Mouse (Mus musculus) midbrain, embryonic 11.5 days (tissue): Measurements from ENCODE around the gene Oit3. TPM values are rescaled to one million over a fixed set of nuclear protein-coding genes. Genes with fewer than 3 reads are reported as not detected.
A peak's percentile ranks its signal among the peaks of the same experiment; 100 is the strongest.
"Not testable (repeated sequence)": the region's sequence is repeated elsewhere in the genome, so short reads cannot be mapped to it uniquely, and the experiment has no call there.

Experiments
- ATAC-seq: fragments of 200-750 bp; cut with Nextera tagmentation; 2 replicates; pipeline ENCODE4 v1.8.0; 2017; ENCODE audit warnings: moderate TSS enrichment, moderate library complexity; ENCODE audit not compliant: low FRiP score
- DNase-seq: peaks from one replicate; pipeline ENCODE4 v3.0.0; 2015; ENCODE audit warnings: low spot score; ENCODE audit errors: missing footprints
- H3K27ac ChIP-seq: fragments of 300-500 bp; sonication (generic); 2 replicates; pipeline ENCODE4 v1.5.1; 2014; ENCODE audit warnings: low read depth, low read length
- H3K27me3 ChIP-seq: fragments of 300-500 bp; sonication (generic); 2 replicates; pipeline ENCODE4 v1.6.1; 2014; ENCODE audit warnings: mild to moderate bottlenecking, low read length, moderate library complexity, mixed read lengths; ENCODE audit not compliant: control insufficient read depth, insufficient read depth
- H3K36me3 ChIP-seq: fragments of 300-500 bp; sonication (generic); 2 replicates; pipeline ENCODE4 v1.6.1; 2014; ENCODE audit warnings: mild to moderate bottlenecking, low read length, moderate library complexity, mixed read lengths; ENCODE audit not compliant: control insufficient read depth, insufficient read depth
- H3K4me1 ChIP-seq: fragments of 300-500 bp; sonication (generic); 2 replicates; pipeline ENCODE4 v1.6.1; 2014; ENCODE audit warnings: low read length; ENCODE audit not compliant: control insufficient read depth, insufficient read depth
- H3K4me2 ChIP-seq: fragments of 300-500 bp; sonication (generic); 2 replicates; pipeline ENCODE4 v1.6.1; 2014; ENCODE audit warnings: mild to moderate bottlenecking, moderate library complexity
- H3K4me3 ChIP-seq: fragments of 300-500 bp; sonication (generic); 2 replicates; pipeline ENCODE4 v1.5.1; 2014; ENCODE audit warnings: low read depth, low read length
- H3K9ac ChIP-seq: fragments of 300-500 bp; sonication (generic); 2 replicates; pipeline ENCODE4 v1.6.1; 2014; ENCODE audit warnings: low read length
- H3K9me3 ChIP-seq: fragments of 300-500 bp; sonication (generic); 2 replicates; pipeline ENCODE4 v1.6.1; 2016; ENCODE audit warnings: low read length; ENCODE audit not compliant: control insufficient read depth
- WGBS: fragments of 180-500 bp; shearing (Covaris S2); extraction: QIAGEN DNeasy Blood & Tissue Kit; methylation state at CpG from one replicate; pipeline ENCODE4 v1.1.7; 2014; 5-methylcytosine and 5-hydroxymethylcytosine counted together
- polyA plus RNA-seq: library from polyadenylated mRNA; unstranded; fragments of >200 nt; fragmentation: Nextera tagmentation; extraction: Ambion mirVana; gene quantifications from 2 replicates; pipeline ENCODE4 v1.2.1, GENCODE M21; 2014

Gene Oit3
- polyA plus RNA-seq, 1 experiment from 2014 or later = 0.38 TPM

- Histone ChIP-seq H3K27me3 (no peaks in the 10 kb centered on the region), H3K27ac (no peak overlapping the region), H3K36me3 (no peaks in the 10 kb centered on the region), H3K4me1 (no peaks in the 10 kb centered on the region), H3K9me3 (no peaks in the 10 kb centered on the region; the same call in 1 of the 2 replicates), H3K4me2 (no peak overlapping the region), H3K4me3 (no peak overlapping the region), H3K9ac (no peak overlapping the region)
- DNase-seq (no peak), ATAC-seq (no peak)
- WGBS = 95% methylated on average over 3 of the region's 3 CpGs
These were observed 51.9 kb downstream of the Oit3 start for GRCm38 (mm10) chr10:59389652-59390051.

GRCm38 (mm10) chr10:59386951-59387350 is 54.6 kb downstream of the Oit3 start:
- ATAC-seq (no peak), DNase-seq (peak; percentile 2)
- H3K9ac ChIP-seq = no peak overlapping the region
- H3K36me3 ChIP-seq = no peaks in the 10 kb centered on the region
- H3K27me3 ChIP-seq = no peaks in the 10 kb centered on the region
- no peaks in the 10 kb centered on the region for H3K4me1 ChIP-seq
- WGBS = 90% methylated on average over 7 of the region's 8 CpGs
- H3K4me3 ChIP-seq = no peak overlapping the region
- H3K4me2 ChIP-seq = no peak overlapping the region
- H3K9me3 ChIP-seq = no peaks in the 10 kb centered on the region; the same call in 1 of the 2 replicates
- no peak overlapping the region for H3K27ac ChIP-seq

- H3K27ac ChIP-seq, H3K4me2 ChIP-seq, H3K27me3 ChIP-seq, H3K4me1 ChIP-seq, H3K4me3 ChIP-seq, DNase-seq, H3K36me3 ChIP-seq, H3K9me3 ChIP-seq, ATAC-seq, H3K9ac ChIP-seq: not testable (repeated sequence)
- WGBS = 88% methylated on average over 5 of the region's 10 CpGs
These were observed 60.0 kb downstream of the Oit3 start for GRCm38 (mm10) chr10:59381563-59381962.

GRCm38 (mm10) chr10:59380411-59380821 is 61.2 kb downstream of the Oit3 start:
- WGBS = 93% methylated on average over 2 of the region's 2 CpGs
- ATAC-seq (no peak), DNase-seq (no peak)

GRCm38 (mm10) chr10:59379927-59380326 is 61.7 kb downstream of the Oit3 start:
- Histone ChIP-seq H3K4me1 (no peaks in the 10 kb centered on the region), H3K9me3 (no peaks in the 10 kb centered on the region), H3K27ac (no peak overlapping the region), H3K36me3 (no peaks in the 10 kb centered on the region), H3K4me3 (no peak overlapping the region), H3K27me3 (no peaks in the 10 kb centered on the region), H3K4me2 (no peak overlapping the region), H3K9ac (no peak overlapping the region)
- ATAC-seq = no peak
- 66% methylated on average over 3 of the region's 3 CpGs for WGBS
- DNase-seq = no peak

More at GRCm38 (mm10) chr10:59380411-59380821, 61.2 kb downstream of the Oit3 start:
- no peak overlapping the region for H3K9ac ChIP-seq
- H3K27ac ChIP-seq = no peak overlapping the region
- H3K4me1 ChIP-seq = no peaks in the 10 kb centered on the region
- H3K27me3 ChIP-seq = no peaks in the 10 kb centered on the region
- no peak overlapping the region for H3K4me3 ChIP-seq
- no peak overlapping the region for H3K4me2 ChIP-seq
- no peaks in the 10 kb centered on the region for H3K9me3 ChIP-seq
- no peaks in the 10 kb centered on the region for H3K36me3 ChIP-seq

GRCm38 (mm10) chr10:59378728-59379127 is 62.9 kb downstream of the Oit3 start:
- ATAC-seq (no peak), DNase-seq (no peak)
- 94% methylated on average over 4 of the region's 4 CpGs for WGBS

GRCm38 (mm10) chr10:59377906-59378305 is 63.7 kb downstream of the Oit3 start:
- no peak overlapping the region for H3K4me3 ChIP-seq
- no peak overlapping the region for H3K27ac ChIP-seq
- DNase-seq (no peak), ATAC-seq (no peak)
- peaks cover 4% of the 10 kb centered on the region for H3K36me3 ChIP-seq
- H3K9ac ChIP-seq = no peak overlapping the region
- WGBS = 95% methylated on average over 10 of the region's 10 CpGs
- H3K27me3 ChIP-seq = no peaks in the 10 kb centered on the region
- H3K4me1 ChIP-seq = no peaks in the 10 kb centered on the region
- H3K4me2 ChIP-seq = no peak overlapping the region
- no peaks in the 10 kb centered on the region for H3K9me3 ChIP-seq

More at GRCm38 (mm10) chr10:59378728-59379127, 62.9 kb downstream of the Oit3 start:
- no peaks in the 10 kb centered on the region for H3K4me1 ChIP-seq
- H3K4me3 ChIP-seq = no peak overlapping the region
- H3K4me2 ChIP-seq = no peak overlapping the region
- no peak overlapping the region for H3K27ac ChIP-seq
- H3K9ac ChIP-seq = no peak overlapping the region
- no peaks in the 10 kb centered on the region for H3K27me3 ChIP-seq
- no peaks in the 10 kb centered on the region for H3K9me3 ChIP-seq
- no peaks in the 10 kb centered on the region for H3K36me3 ChIP-seq

Other genes with a start within 250 kb of the Oit3 start
- 28.8 and 29.3 TPM in 2 replicates for gene Sept10, start 219.9 kb downstream of the Oit3 start, polyA plus RNA-seq
- 10.0 and 14.3 TPM in 2 replicates for gene Sowahc, start 219.8 kb downstream of the Oit3 start, polyA plus RNA-seq
- 41.9 and 45.9 TPM in 2 replicates for gene P4ha1, start 118.5 kb downstream of the Oit3 start, polyA plus RNA-seq
- gene Gm10273, start 46.1 kb downstream of the Oit3 start, polyA plus RNA-seq = 2.4 and 3.3 TPM in 2 replicates
- gene Pla2g12b, start 38.1 kb downstream of the Oit3 start, polyA plus RNA-seq = 0.21 TPM in 1 of 2 replicates, not detected in the other
- gene Gm10322, start 174.3 kb upstream of the Oit3 start, polyA plus RNA-seq = not detected in 2 replicates
- gene Mcu, start 174.9 kb upstream of the Oit3 start, polyA plus RNA-seq = 17.7 and 18.4 TPM in 2 replicates